Mouse (Mus musculus): ENCODE data around the gene Fam151b. TPM values are rescaled to one million over a fixed set of nuclear protein-coding genes. Genes with fewer than 3 reads are reported as not detected.

Fam151b gene
- total RNA-seq, 2 experiments from 2014 or later, result 11.7 TPM; not detected in 1

- no peak for ATAC-seq (replicated peaks; ENCODE audit: low FRiP score, poor library complexity, severe bottlenecking)
Observed at GRCm38 (mm10) chr13:92425758-92426264, 58.0 kb downstream of the Fam151b start, which contains the start of gene Ankrd34b. Ankrd34b (plus strand) TSS chr13:92425896.

- no peak for ATAC-seq (replicated peaks; ENCODE audit: low FRiP score, poor library complexity, severe bottlenecking)
Observed at GRCm38 (mm10) chr13:92423711-92424110, 60.1 kb downstream of the Fam151b start.

- no peak for ATAC-seq (replicated peaks; ENCODE audit: low FRiP score, poor library complexity, severe bottlenecking)
Observed at GRCm38 (mm10) chr13:92419630-92420029, 64.2 kb downstream of the Fam151b start.

DNA sequence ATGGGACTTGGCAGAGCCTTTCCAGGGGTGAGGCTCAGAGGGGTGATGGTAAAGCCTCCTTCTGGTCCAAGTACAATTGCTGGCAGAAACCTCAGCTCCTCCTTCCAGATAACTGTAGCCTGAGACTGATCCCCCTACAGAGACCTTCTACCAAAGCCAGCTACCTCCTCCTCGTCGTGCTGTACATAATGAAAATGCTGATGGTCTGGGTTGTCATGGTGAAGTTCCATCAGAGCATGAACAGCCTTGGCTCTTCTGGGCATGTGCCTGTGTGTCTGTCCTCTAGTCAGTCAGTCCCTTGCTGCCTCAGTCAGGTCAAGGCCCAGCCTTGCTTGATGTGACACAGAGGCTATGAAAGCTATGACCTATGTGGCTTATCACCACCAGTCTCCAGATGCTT, 73.3 kb downstream of the Fam151b start:
- no peak for ATAC-seq (replicated peaks; ENCODE audit: low FRiP score, poor library complexity, severe bottlenecking)

DNA sequence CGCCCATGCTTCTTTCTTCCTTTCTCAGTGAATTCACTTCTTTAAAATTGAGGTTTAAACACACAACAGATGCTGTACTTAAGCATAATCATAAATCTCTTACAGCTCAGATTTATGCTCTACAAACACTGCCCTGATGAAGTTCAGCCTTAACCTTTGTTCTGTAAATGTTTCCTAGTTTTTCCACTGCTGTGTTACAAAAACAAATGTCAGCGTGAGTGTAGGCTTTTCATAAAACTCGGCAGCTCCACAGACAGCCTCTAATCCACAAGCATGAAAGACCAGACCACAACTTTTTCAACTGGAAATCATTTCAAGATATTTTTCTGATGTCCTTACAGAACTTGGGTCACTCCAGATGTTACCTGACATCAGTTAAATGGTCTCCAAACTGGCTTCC, 80.3 kb downstream of the Fam151b start:
- no peak for ATAC-seq (replicated peaks; ENCODE audit: low FRiP score, poor library complexity, severe bottlenecking)

- no peak for ATAC-seq (replicated peaks; ENCODE audit: low FRiP score, poor library complexity, severe bottlenecking)
Observed at GRCm38 (mm10) chr13:92402063-92402462, 81.8 kb downstream of the Fam151b start.

Other genes starting within 250 kb of the Fam151b start
- not detected in 2 replicates for gene Gm20379, start 178.0 kb downstream of the Fam151b start, total RNA-seq (2015; ENCODE audit: low replicate concordance)
- gene Gm20379, start 178.0 kb downstream of the Fam151b start, total RNA-seq (2017; ENCODE audit: low replicate concordance), result not detected in 2 replicates
- gene Dhfr, start 129.3 kb downstream of the Fam151b start, total RNA-seq (2015; ENCODE audit: low replicate concordance), result 13.7 and 18.9 TPM in 2 replicates
- 6.8 and 16.6 TPM in 2 replicates for gene Dhfr, start 129.3 kb downstream of the Fam151b start, total RNA-seq (2017; ENCODE audit: low replicate concordance)
- 28.1 and 38.1 TPM in 2 replicates for gene Msh3, start 129.0 kb downstream of the Fam151b start, total RNA-seq (2015; ENCODE audit: low replicate concordance)
- gene Msh3, start 129.0 kb downstream of the Fam151b start, total RNA-seq (2017; ENCODE audit: low replicate concordance), result 20.0 and 45.6 TPM in 2 replicates
- not detected in 2 replicates for gene Ankrd34b, start 58.1 kb downstream of the Fam151b start, total RNA-seq (2015; ENCODE audit: low replicate concordance)
- gene Ankrd34b, start 58.1 kb downstream of the Fam151b start, total RNA-seq (2017; ENCODE audit: low replicate concordance), result not detected in 2 replicates
- 1.4 and 3.4 TPM in 2 replicates for gene Zfyve16, start 46.9 kb upstream of the Fam151b start, total RNA-seq (2015; ENCODE audit: low replicate concordance)
- gene Zfyve16, start 46.9 kb upstream of the Fam151b start, total RNA-seq (2017; ENCODE audit: low replicate concordance), result 1.7 and 3.9 TPM in 2 replicates
- gene Spz1, start 92.2 kb upstream of the Fam151b start, total RNA-seq (2015; ENCODE audit: low replicate concordance), result not detected in 2 replicates
- not detected in 2 replicates for gene Spz1, start 92.2 kb upstream of the Fam151b start, total RNA-seq (2017; ENCODE audit: low replicate concordance)
- 33.5 and 56.6 TPM in 2 replicates for gene Serinc5, start 127.1 kb upstream of the Fam151b start, total RNA-seq (2015; ENCODE audit: low replicate concordance)
- 44.0 and 54.7 TPM in 2 replicates for gene Serinc5, start 127.1 kb upstream of the Fam151b start, total RNA-seq (2017; ENCODE audit: low replicate concordance)